Mouse (Mus musculus) liver, postnatal 0 days (tissue): ENCODE data around the gene Tulp2.

Experiments used
- CTCF ChIP-seq: sonication (generic); IDR thresholded peaks from 2 replicates; pipeline ENCODE4 v1.5.1; 2016; ENCODE audit warnings: antibody characterized with exemption, low read depth
- EP300 ChIP-seq: IDR thresholded peaks from 2 replicates; pipeline ENCODE4 v1.6.1; 2016; ENCODE audit warnings: antibody characterized with exemption, low read depth, mild to moderate bottlenecking

DNA sequence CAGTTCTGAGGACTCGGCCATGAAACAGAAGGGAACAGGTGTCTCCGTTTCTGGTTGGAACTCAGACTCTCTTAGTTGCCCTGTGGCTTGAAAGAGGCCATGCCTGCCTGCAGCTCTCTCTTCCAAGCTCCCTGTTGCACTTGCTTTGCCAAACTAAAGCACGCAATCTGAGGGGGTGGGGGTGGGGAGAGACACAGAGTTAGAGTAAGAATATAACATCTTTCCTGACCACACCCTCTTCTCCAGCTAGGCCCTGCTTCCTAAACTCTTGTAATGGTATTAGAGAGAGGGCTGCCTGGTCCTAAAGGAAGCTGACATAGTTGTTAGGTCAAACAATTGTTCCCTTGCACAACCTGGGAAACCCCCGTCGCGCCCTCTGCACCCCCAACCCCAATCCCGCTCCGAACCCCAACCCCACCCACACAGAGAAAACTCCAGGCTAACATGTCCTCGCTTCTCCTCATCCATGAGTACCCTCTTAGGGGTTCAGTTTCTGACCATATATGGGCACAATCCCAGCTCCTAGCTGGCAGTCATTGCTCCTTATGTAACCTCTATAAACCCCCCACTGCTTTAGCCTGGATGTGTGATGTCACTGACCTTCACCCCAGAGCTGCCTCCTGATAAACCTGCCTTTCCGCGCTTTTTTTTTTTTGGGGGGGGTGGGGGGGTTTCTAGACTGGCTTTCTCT, 69.3 kb downstream of the Tulp2 start:
- no peak for TF ChIP-seq EP300
- no peak for TF ChIP-seq CTCF
